Mouse (Mus musculus) neural tube, embryonic 15.5 days (tissue): Measurements from ENCODE around the gene 1700029P11Rik. TPM values are rescaled to one million over a fixed set of nuclear protein-coding genes. Genes with fewer than 3 reads are reported as not detected.

Source experiments
- ATAC-seq: fragments of 200-750 bp; cut with Nextera tagmentation; 2 replicates; pipeline ENCODE4 v1.8.0; 2017; ENCODE audit warnings: mild to moderate bottlenecking, moderate TSS enrichment, moderate library complexity; ENCODE audit not compliant: low FRiP score
- H3K27ac ChIP-seq: fragments of 300-500 bp; sonication (generic); replicated peaks from 2 replicates; pipeline ENCODE4 v1.5.1; 2015; ENCODE audit warnings: mild to moderate bottlenecking, inconsistent platforms
- H3K27me3 ChIP-seq: fragments of 300-500 bp; sonication (generic); replicated peaks from 2 replicates; pipeline ENCODE4 v1.6.1; 2015; ENCODE audit warnings: inconsistent platforms
- H3K36me3 ChIP-seq: fragments of 300-500 bp; sonication (generic); 2 replicates; pipeline ENCODE4 v1.6.1; 2015; ENCODE audit warnings: inconsistent platforms
- H3K4me1 ChIP-seq: fragments of 300-500 bp; sonication (generic); 2 replicates; pipeline ENCODE4 v1.6.1; 2015; ENCODE audit warnings: inconsistent platforms
- H3K4me2 ChIP-seq: fragments of 300-500 bp; sonication (generic); 2 replicates; pipeline ENCODE4 v1.6.1; 2015; ENCODE audit warnings: inconsistent platforms, mild to moderate bottlenecking, moderate library complexity
- H3K4me3 ChIP-seq: fragments of 300-500 bp; sonication (generic); replicated peaks from 2 replicates; pipeline ENCODE4 v1.5.1; 2015; ENCODE audit warnings: mild to moderate bottlenecking, inconsistent platforms
- H3K9ac ChIP-seq: fragments of 300-500 bp; sonication (generic); replicated peaks from 2 replicates; pipeline ENCODE4 v1.6.1; 2015; ENCODE audit warnings: mild to moderate bottlenecking, inconsistent platforms
- H3K9me3 ChIP-seq: fragments of 300-500 bp; sonication (generic); replicated peaks from 2 replicates; pipeline ENCODE4 v1.6.1; 2016; ENCODE audit warnings: inconsistent platforms
- WGBS: fragments of 180-500 bp; shearing (Covaris S2); methylation state at CpG from one replicate; pipeline ENCODE4 v1.1.7; 2015; ENCODE audit warnings: mixed read lengths; 5-methylcytosine and 5-hydroxymethylcytosine counted together
- polyA plus RNA-seq: library from polyadenylated mRNA; unstranded; fragments of >200 nt; fragmentation: Nextera tagmentation; extraction: Ambion mirVana; gene quantifications from 2 replicates; pipeline ENCODE4 v1.2.1, GENCODE M21; 2015

Gene 1700029P11Rik
- polyA plus RNA-seq, 1 experiment from 2014 or later = not detected

DNA sequence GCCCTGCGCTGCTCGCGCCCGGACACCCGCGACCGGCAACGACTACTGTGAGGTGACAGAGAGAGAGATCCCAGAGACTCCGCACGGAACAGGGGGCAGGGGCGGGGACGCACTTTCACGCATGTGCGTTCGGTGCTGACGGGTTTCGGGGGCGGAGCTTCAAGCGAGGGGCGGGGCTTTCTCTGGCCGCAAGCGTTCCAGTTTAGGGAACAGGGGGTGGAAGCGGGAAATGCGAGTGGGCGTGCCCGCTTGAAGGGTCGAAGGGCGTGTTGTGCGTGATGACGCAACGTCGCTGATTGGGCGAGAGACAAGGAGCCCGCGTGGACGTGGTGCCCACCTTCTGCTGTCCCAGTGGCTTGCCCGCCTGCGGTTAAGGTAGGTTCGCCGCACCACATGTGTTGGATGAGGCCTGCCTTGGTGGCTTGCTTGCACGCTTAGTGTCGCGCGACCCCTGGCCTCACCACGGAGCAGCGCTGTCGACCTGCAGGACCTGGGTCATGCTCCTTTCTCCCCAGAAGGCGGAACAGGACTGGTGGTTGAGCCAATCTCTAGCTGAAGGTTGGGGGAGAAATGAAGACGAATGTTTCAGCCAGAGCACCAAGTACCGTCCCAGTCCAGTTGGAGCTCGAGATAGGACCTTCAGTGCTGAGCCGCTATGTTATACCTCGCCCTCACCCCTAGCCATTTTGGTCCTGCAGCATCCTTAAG lies 35.9 kb downstream of the 1700029P11Rik start:
- Histone ChIP-seq H3K36me3 (peaks cover 16% of the 10 kb centered on the region), H3K4me3 (peak overlapping the region; percentile 92), H3K27ac (peak overlapping the region; percentile 87), H3K4me1 (peaks cover 35% of the 10 kb centered on the region), H3K4me2 (peak overlapping the region; percentile 93), H3K9me3 (no peaks in the 10 kb centered on the region), H3K27me3 (no peaks in the 10 kb centered on the region), H3K9ac (peak overlapping the region; percentile 93)
- WGBS = under 1% methylated on average over 53 of the region's 53 CpGs
- ATAC-seq = peak; percentile 97

DNA sequence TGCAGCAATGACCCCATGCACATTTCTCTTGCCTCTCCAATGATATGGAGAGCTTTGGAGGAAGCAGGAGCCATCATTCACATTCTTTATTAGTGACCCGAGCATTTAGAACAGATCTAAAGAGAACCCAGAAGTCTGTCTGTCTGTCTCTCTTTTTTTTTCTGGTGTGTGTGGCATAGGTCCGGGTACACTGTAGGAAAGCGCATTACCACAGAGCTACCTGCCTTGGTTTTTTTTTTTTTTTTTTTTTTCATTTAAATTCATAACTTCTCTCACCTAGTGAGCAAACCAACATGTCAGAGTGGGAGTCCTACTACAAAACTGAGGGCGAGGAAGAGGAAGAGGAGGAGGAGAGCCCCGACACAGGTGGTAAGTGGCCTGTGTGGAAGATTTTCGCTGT lies 36.5 kb downstream of the 1700029P11Rik start:
- Histone ChIP-seq H3K27me3 (no peaks in the 10 kb centered on the region), H3K4me1 (peaks cover 35% of the 10 kb centered on the region), H3K4me3 (peak overlapping the region; percentile 92), H3K27ac (peak overlapping the region; percentile 85), H3K9me3 (no peaks in the 10 kb centered on the region), H3K4me2 (peak overlapping the region; percentile 93), H3K36me3 (peaks cover 20% of the 10 kb centered on the region), H3K9ac (peak overlapping the region; percentile 77)
- 26% methylated on average over 6 of the region's 6 CpGs for WGBS
- no peak for ATAC-seq

DNA sequence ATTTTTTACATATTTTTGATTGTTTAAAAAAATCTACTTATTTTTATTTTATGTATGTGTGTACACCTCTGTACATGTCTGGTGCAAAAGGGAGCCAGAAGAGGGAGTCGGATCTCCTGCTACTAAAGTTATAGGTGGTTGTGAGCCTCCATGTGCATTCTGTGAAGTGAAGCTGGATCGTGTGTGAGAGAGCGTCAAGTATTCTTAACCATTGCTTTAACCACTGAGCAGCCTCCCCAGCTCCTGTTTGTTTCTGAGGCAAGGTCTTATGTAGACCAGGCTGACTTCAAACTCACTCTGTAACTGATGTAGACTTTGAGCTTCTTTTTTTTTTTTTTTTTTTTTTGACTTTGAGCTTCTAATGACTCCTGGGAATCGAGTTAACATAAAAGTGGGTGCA lies 37.1 kb downstream of the 1700029P11Rik start:
- no peak overlapping the region for H3K4me2 ChIP-seq
- H3K9ac ChIP-seq = no peak overlapping the region
- no peak for ATAC-seq
- peaks cover 35% of the 10 kb centered on the region for H3K4me1 ChIP-seq
- H3K9me3 ChIP-seq = no peaks in the 10 kb centered on the region
- WGBS = 79% methylated on average over 4 of the region's 4 CpGs
- H3K27ac ChIP-seq = no peak overlapping the region
- no peak overlapping the region for H3K4me3 ChIP-seq
- H3K27me3 ChIP-seq = no peaks in the 10 kb centered on the region
- H3K36me3 ChIP-seq = peaks cover 23% of the 10 kb centered on the region

DNA sequence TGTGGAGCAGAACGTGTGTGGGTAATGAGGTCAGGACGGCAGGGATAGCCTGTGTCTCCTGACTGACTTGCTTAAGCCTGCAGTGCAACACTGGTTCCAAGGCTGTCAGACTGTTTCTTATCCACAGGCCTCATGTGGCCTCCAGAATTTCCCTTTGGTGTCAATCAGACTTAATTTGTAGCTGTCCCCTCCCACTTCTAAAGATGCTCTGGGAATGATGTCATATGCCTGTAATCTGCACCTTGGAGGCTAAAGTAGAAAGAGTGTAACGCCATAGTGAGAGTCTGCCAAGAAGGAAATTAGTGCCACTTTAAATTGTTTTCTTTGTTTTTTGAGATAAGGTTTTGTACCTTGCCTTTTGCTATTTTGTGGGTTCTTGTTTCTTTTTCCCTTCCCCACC lies 38.9 kb downstream of the 1700029P11Rik start:
- no peak for ATAC-seq
- no peak overlapping the region for H3K4me3 ChIP-seq
- no peak overlapping the region for H3K27ac ChIP-seq
- peaks cover 22% of the 10 kb centered on the region for H3K4me1 ChIP-seq
- no peak overlapping the region for H3K4me2 ChIP-seq
- no peaks in the 10 kb centered on the region for H3K27me3 ChIP-seq
- H3K36me3 ChIP-seq = peaks cover 41% of the 10 kb centered on the region
- H3K9ac ChIP-seq = no peak overlapping the region
- WGBS = 90% methylated on average over 3 of the region's 3 CpGs
- no peaks in the 10 kb centered on the region for H3K9me3 ChIP-seq

- no peak overlapping the region for H3K9ac ChIP-seq
- no peak overlapping the region for H3K4me2 ChIP-seq
- WGBS = 90% methylated on average over 13 of the region's 13 CpGs
- H3K27me3 ChIP-seq = no peaks in the 10 kb centered on the region
- peaks cover 2% of the 10 kb centered on the region; the same call in 1 of the 2 replicates for H3K4me1 ChIP-seq
- no peak for ATAC-seq
- no peak overlapping the region for H3K27ac ChIP-seq
- H3K4me3 ChIP-seq = no peak overlapping the region
- no peaks in the 10 kb centered on the region for H3K9me3 ChIP-seq
- peaks cover 70% of the 10 kb centered on the region for H3K36me3 ChIP-seq
Measured at GRCm38 (mm10) chr15:82022535-82023088, 42.3 kb downstream of the 1700029P11Rik start.

GRCm38 (mm10) chr15:82023965-82024635 lies 43.8 kb downstream of the 1700029P11Rik start:
- H3K27ac ChIP-seq = no peak overlapping the region
- no peak for ATAC-seq
- H3K9me3 ChIP-seq = no peaks in the 10 kb centered on the region
- H3K9ac ChIP-seq = no peak overlapping the region
- no peaks in the 10 kb centered on the region for H3K4me1 ChIP-seq
- H3K36me3 ChIP-seq = peaks cover 79% of the 10 kb centered on the region
- no peaks in the 10 kb centered on the region for H3K27me3 ChIP-seq
- no peak overlapping the region for H3K4me2 ChIP-seq
- H3K4me3 ChIP-seq = no peak overlapping the region
- 93% methylated on average over 6 of the region's 6 CpGs for WGBS

DNA sequence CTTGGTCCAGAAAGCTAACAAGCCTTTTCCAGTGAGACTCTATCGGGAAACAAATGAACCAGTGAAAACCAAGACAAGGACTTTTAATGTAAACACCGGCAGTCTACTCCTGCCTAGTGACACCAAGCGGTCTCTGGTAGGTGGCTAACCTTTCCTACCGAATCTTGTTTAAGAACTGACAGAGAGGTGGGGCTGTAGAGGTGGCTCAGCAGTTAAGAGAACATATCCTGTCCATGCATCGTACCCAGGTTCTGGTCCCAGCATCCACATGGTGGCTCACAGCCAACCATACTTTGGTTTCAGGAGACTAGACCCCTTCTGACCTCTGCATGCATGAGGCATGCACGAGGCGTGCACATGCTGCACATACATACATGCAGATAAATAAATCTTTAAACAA lies 46.9 kb downstream of the 1700029P11Rik start:
- H3K4me3 ChIP-seq = no peak overlapping the region
- no peaks in the 10 kb centered on the region for H3K27me3 ChIP-seq
- no peak for ATAC-seq
- peaks cover 92% of the 10 kb centered on the region for H3K36me3 ChIP-seq
- WGBS = 92% methylated on average over 7 of the region's 7 CpGs
- no peaks in the 10 kb centered on the region for H3K9me3 ChIP-seq
- H3K9ac ChIP-seq = no peak overlapping the region
- H3K4me1 ChIP-seq = no peaks in the 10 kb centered on the region
- H3K27ac ChIP-seq = no peak overlapping the region
- H3K4me2 ChIP-seq = no peak overlapping the region

GRCm38 (mm10) chr15:82027726-82028125 lies 47.4 kb downstream of the 1700029P11Rik start:
- no peaks in the 10 kb centered on the region for H3K9me3 ChIP-seq
- WGBS = 89% methylated on average over 7 of the region's 7 CpGs
- H3K27ac ChIP-seq = no peak overlapping the region
- H3K4me2 ChIP-seq = no peak overlapping the region
- H3K4me1 ChIP-seq = no peaks in the 10 kb centered on the region
- no peak overlapping the region for H3K4me3 ChIP-seq
- ATAC-seq = no peak
- no peak overlapping the region for H3K9ac ChIP-seq
- H3K27me3 ChIP-seq = no peaks in the 10 kb centered on the region
- peaks cover 89% of the 10 kb centered on the region for H3K36me3 ChIP-seq

Other genes with a start within 250 kb of the 1700029P11Rik start
- 41.7 and 41.9 TPM in 2 replicates for gene Zc3h7b, start 235.5 kb upstream of the 1700029P11Rik start, polyA plus RNA-seq
- 127 and 128 TPM in 2 replicates for gene Rangap1, start 235.0 kb upstream of the 1700029P11Rik start, polyA plus RNA-seq
- 20.5 and 21.0 TPM in 2 replicates for gene Tef, start 178.1 kb upstream of the 1700029P11Rik start, polyA plus RNA-seq
- gene Tob2, start 121.7 kb upstream of the 1700029P11Rik start, polyA plus RNA-seq = 14.7 and 16.1 TPM in 2 replicates
- 111 and 122 TPM in 2 replicates for gene Phf5a, start 108.6 kb upstream of the 1700029P11Rik start, polyA plus RNA-seq
- gene Aco2, start 108.2 kb upstream of the 1700029P11Rik start, polyA plus RNA-seq = 295 and 298 TPM in 2 replicates
- gene Polr3h, start 54.3 kb upstream of the 1700029P11Rik start, polyA plus RNA-seq = 93.2 and 107 TPM in 2 replicates
- 194 and 220 TPM in 2 replicates for gene Csdc2, start 43.8 kb upstream of the 1700029P11Rik start, polyA plus RNA-seq
- gene Pmm1, start 19.6 kb upstream of the 1700029P11Rik start, polyA plus RNA-seq = 99.8 and 111 TPM in 2 replicates
- 41.6 and 74.7 TPM in 2 replicates for gene Xrcc6, start 7.3 kb downstream of the 1700029P11Rik start, polyA plus RNA-seq
- 54.1 and 64.0 TPM in 2 replicates for gene Desi1, start 53.3 kb downstream of the 1700029P11Rik start, polyA plus RNA-seq
- gene Snu13, start 67.1 kb downstream of the 1700029P11Rik start, polyA plus RNA-seq = 230 and 272 TPM in 2 replicates
- not detected in 2 replicates for gene 4930407I10Rik, start 78.6 kb downstream of the 1700029P11Rik start, polyA plus RNA-seq
- 0.05 TPM in 1 of 2 replicates, not detected in the other for gene Mei1, start 89.5 kb downstream of the 1700029P11Rik start, polyA plus RNA-seq
- gene Ccdc134, start 147.4 kb downstream of the 1700029P11Rik start, polyA plus RNA-seq = 11.1 and 13.6 TPM in 2 replicates
- 187 and 190 TPM in 2 replicates for gene Srebf2, start 166.6 kb downstream of the 1700029P11Rik start, polyA plus RNA-seq
- gene Shisa8, start 232.3 kb downstream of the 1700029P11Rik start, polyA plus RNA-seq = 4.6 and 6.7 TPM in 2 replicates
- gene Tnfrsf13c, start 243.8 kb downstream of the 1700029P11Rik start, polyA plus RNA-seq = 0.66 and 0.90 TPM in 2 replicates